Mouse (Mus musculus) intestine, embryonic 14.5 days (tissue): ENCODE measurements around the gene Ackr1. TPM values are rescaled to one million over a fixed set of nuclear protein-coding genes. Genes with fewer than 3 reads are reported as not detected.
A peak's percentile ranks its signal among the peaks of the same experiment; 100 is the strongest.

Experiments
- ATAC-seq: fragments of 200-750 bp; cut with Nextera tagmentation; replicated peaks from 2 replicates; pipeline ENCODE4 v1.8.0; 2017; ENCODE audit warnings: low read depth, moderate number of reproducible peaks, moderate TSS enrichment, moderate library complexity; ENCODE audit not compliant: low FRiP score, low TSS enrichment
- DNase-seq: peaks from one replicate; pipeline ENCODE4 v3.0.0-alpha.2; 2018; ENCODE audit warnings: low spot score
- H3K27ac ChIP-seq: fragments of 300-500 bp; sonication (generic); 2 replicates; pipeline ENCODE4 v1.5.1; 2014; ENCODE audit warnings: low read depth, mild to moderate bottlenecking, control low read depth
- H3K27me3 ChIP-seq: fragments of 300-500 bp; sonication (generic); replicated peaks from 2 replicates; pipeline ENCODE4 v1.6.1; 2014; ENCODE audit warnings: low read length, control low read depth; ENCODE audit not compliant: control insufficient read depth, insufficient read depth
- H3K36me3 ChIP-seq: fragments of 300-500 bp; sonication (generic); 2 replicates; pipeline ENCODE4 v1.6.1; 2014; ENCODE audit warnings: low read length, control low read depth; ENCODE audit not compliant: control insufficient read depth, insufficient read depth
- H3K4me1 ChIP-seq: fragments of 300-500 bp; sonication (generic); replicated peaks from 2 replicates; pipeline ENCODE4 v1.6.1; 2014; ENCODE audit warnings: low read length, control low read depth, mixed read lengths; ENCODE audit not compliant: control insufficient read depth, insufficient read depth
- H3K4me2 ChIP-seq: fragments of 300-500 bp; sonication (generic); 2 replicates; pipeline ENCODE4 v1.6.1; 2014; ENCODE audit warnings: low read length
- H3K4me3 ChIP-seq: fragments of 300-500 bp; sonication (generic); 2 replicates; pipeline ENCODE4 v1.5.1; 2014; ENCODE audit warnings: low read depth, low read length, control low read depth, mixed read lengths
- H3K9ac ChIP-seq: fragments of 300-500 bp; sonication (generic); 2 replicates; pipeline ENCODE4 v1.6.1; 2014; ENCODE audit warnings: mild to moderate bottlenecking, low read length
- H3K9me3 ChIP-seq: fragments of 300-500 bp; sonication (generic); 2 replicates; pipeline ENCODE4 v1.6.1; 2016; ENCODE audit warnings: low read length, control low read depth; ENCODE audit not compliant: control insufficient read depth
- WGBS: fragments of 180-500 bp; shearing (Covaris S2); extraction: QIAGEN DNeasy Blood & Tissue Kit; methylation state at CpG from one replicate; pipeline ENCODE4 v1.1.7; 2014; 5-methylcytosine and 5-hydroxymethylcytosine counted together
- polyA plus RNA-seq: library from polyadenylated mRNA; unstranded; fragments of >200 nt; fragmentation: Nextera tagmentation; extraction: Ambion mirVana; gene quantifications from 2 replicates; pipeline ENCODE4 v1.2.1, GENCODE M21; 2014

The Ackr1 gene
- 1.1 and 1.2 TPM in 2 replicates for polyA plus RNA-seq

GRCm38 (mm10) chr1:173333312-173334253 is at the start of gene Ackr1:
Gene Ackr1 (minus strand): TSS chr1:173333750.
- no peaks in the 10 kb centered on the region for H3K27me3 ChIP-seq
- no peak for DNase-seq
- no peaks in the 10 kb centered on the region for H3K36me3 ChIP-seq
- H3K4me3 ChIP-seq: no peak within 1 kb of the TSS
- H3K9ac ChIP-seq: no peak within 1 kb of the TSS
- no peak within 1 kb of the TSS for H3K4me2 ChIP-seq
- H3K9me3 ChIP-seq: no peaks in the 10 kb centered on the region
- no peak within 1 kb of the TSS for H3K27ac ChIP-seq
- ATAC-seq: no peak
- 63% methylated on average over 9 of the region's 9 CpGs for WGBS
- no peaks in the 10 kb centered on the region for H3K4me1 ChIP-seq

- no peaks in the 10 kb centered on the region for H3K9me3 ChIP-seq
- WGBS: 84% methylated on average over 6 of the region's 6 CpGs
These were observed 47.9 kb upstream of the Ackr1 start for GRCm38 (mm10) chr1:173381436-173381835.

GRCm38 (mm10) chr1:173377380-173378112 is 44.0 kb upstream of the Ackr1 start:
- no peaks in the 10 kb centered on the region for H3K36me3 ChIP-seq
- peak; percentile 67 for DNase-seq
- WGBS: 35% methylated on average over 13 of the region's 13 CpGs
- H3K4me2 ChIP-seq: no peak overlapping the region
- no peak overlapping the region for H3K9ac ChIP-seq
- no peak overlapping the region for H3K27ac ChIP-seq
- no peak for ATAC-seq
- no peaks in the 10 kb centered on the region for H3K9me3 ChIP-seq
- no peak overlapping the region for H3K4me3 ChIP-seq
- H3K4me1 ChIP-seq: no peaks in the 10 kb centered on the region
- no peaks in the 10 kb centered on the region for H3K27me3 ChIP-seq

More at GRCm38 (mm10) chr1:173381436-173381835, 47.9 kb upstream of the Ackr1 start:
- no peak overlapping the region for H3K27ac ChIP-seq
- H3K27me3 ChIP-seq: no peaks in the 10 kb centered on the region
- no peak overlapping the region for H3K4me2 ChIP-seq
- DNase-seq (no peak), ATAC-seq (no peak)
- no peaks in the 10 kb centered on the region for H3K4me1 ChIP-seq
- no peak overlapping the region for H3K9ac ChIP-seq
- no peaks in the 10 kb centered on the region for H3K36me3 ChIP-seq
- H3K4me3 ChIP-seq: no peak overlapping the region

GRCm38 (mm10) chr1:173374020-173374419 is 40.5 kb upstream of the Ackr1 start:
- Histone ChIP-seq H3K4me1 (no peaks in the 10 kb centered on the region), H3K27me3 (no peaks in the 10 kb centered on the region), H3K4me3 (no peak overlapping the region), H3K4me2 (no peak overlapping the region), H3K27ac (no peak overlapping the region), H3K36me3 (no peaks in the 10 kb centered on the region), H3K9ac (no peak overlapping the region), H3K9me3 (no peaks in the 10 kb centered on the region)
- ATAC-seq: no peak
- no peak for DNase-seq
- WGBS: 76% methylated on average over 7 of the region's 7 CpGs

GRCm38 (mm10) chr1:173371586-173371985 is 38.0 kb upstream of the Ackr1 start:
- WGBS: 82% methylated on average over 6 of the region's 6 CpGs
- Histone ChIP-seq H3K27ac (no peak overlapping the region), H3K4me1 (0 out of 2 replicates have a peak, but pooled peaks cover 1% of the 10 kb centered on the region), H3K9ac (no peak overlapping the region), H3K4me2 (no peak overlapping the region), H3K36me3 (no peaks in the 10 kb centered on the region), H3K27me3 (peaks cover 20% of the 10 kb centered on the region), H3K4me3 (no peak overlapping the region), H3K9me3 (no peaks in the 10 kb centered on the region)
- DNase-seq: no peak
- no peak for ATAC-seq

GRCm38 (mm10) chr1:173370456-173370855 is 36.9 kb upstream of the Ackr1 start:
- no peak for DNase-seq
- Histone ChIP-seq H3K27ac (no peak overlapping the region), H3K4me2 (no peak overlapping the region), H3K36me3 (no peaks in the 10 kb centered on the region), H3K27me3 (peaks cover 30% of the 10 kb centered on the region), H3K4me3 (no peak overlapping the region), H3K4me1 (0 out of 2 replicates have a peak, but pooled peaks cover 6% of the 10 kb centered on the region), H3K9me3 (no peaks in the 10 kb centered on the region), H3K9ac (no peak overlapping the region)
- WGBS: 69% methylated on average over 6 of the region's 6 CpGs
- no peak for ATAC-seq

GRCm38 (mm10) chr1:173369611-173370010 is 36.1 kb upstream of the Ackr1 start:
- H3K4me3 ChIP-seq: no peak overlapping the region
- H3K27me3 ChIP-seq: peaks cover 37% of the 10 kb centered on the region
- H3K4me2 ChIP-seq: no peak overlapping the region
- no peak overlapping the region for H3K27ac ChIP-seq
- 0 out of 2 replicates have a peak, but pooled peaks cover 6% of the 10 kb centered on the region for H3K4me1 ChIP-seq
- ATAC-seq: no peak
- no peak for DNase-seq
- no peaks in the 10 kb centered on the region for H3K36me3 ChIP-seq
- no peak overlapping the region for H3K9ac ChIP-seq
- no peaks in the 10 kb centered on the region for H3K9me3 ChIP-seq
- WGBS: 72% methylated on average over 2 of the region's 2 CpGs

GRCm38 (mm10) chr1:173367356-173368046 is 34.0 kb upstream of the Ackr1 start, which contains the start of gene Cadm3:
Gene Cadm3 (minus strand): TSS chr1:173367695.
- 0 out of 2 replicates have a peak, but pooled peaks cover 6% of the 10 kb centered on the region for H3K4me1 ChIP-seq
- peak within 1 kb of the TSS; percentile 58 for H3K4me3 ChIP-seq
- ATAC-seq (peak; percentile 70; the same call in 1 of the 2 replicates), DNase-seq (peak; percentile 65)
- no peaks in the 10 kb centered on the region for H3K9me3 ChIP-seq
- H3K27ac ChIP-seq: no peak within 1 kb of the TSS
- peak within 1 kb of the TSS; percentile 89 for H3K4me2 ChIP-seq
- 0% methylated on average over 42 of the region's 46 CpGs for WGBS
- no peaks in the 10 kb centered on the region for H3K36me3 ChIP-seq
- H3K9ac ChIP-seq: peak within 1 kb of the TSS; percentile 46
- peaks cover 38% of the 10 kb centered on the region for H3K27me3 ChIP-seq
